Mouse (Mus musculus) cerebellum, postnatal 36 days (tissue): Measurements from ENCODE around the gene Armc12.

Experiments used
- DNase-seq, 2 experiments: peaks; one replicate each; pipeline ENCODE4 v3.0.0; 2021 to 2022; ENCODE audit warnings: mixed read lengths in 2 of 2

Gene Armc12

GRCm38 (mm10) chr17:28530506-28530905, at the start of gene Armc12:
TSS of gene Armc12 (plus strand) at chr17:28530806.
- no peak for DNase-seq

- peak in 1 of 2 experiments; percentile 49 for DNase-seq
Observed at GRCm38 (mm10) chr17:28484704-28485445, 45.7 kb upstream of the Armc12 start.

GRCm38 (mm10) chr17:28485446-28485948, 45.1 kb upstream of the Armc12 start:
- DNase-seq: peak in 1 of 2 experiments; percentile 46

DNA sequence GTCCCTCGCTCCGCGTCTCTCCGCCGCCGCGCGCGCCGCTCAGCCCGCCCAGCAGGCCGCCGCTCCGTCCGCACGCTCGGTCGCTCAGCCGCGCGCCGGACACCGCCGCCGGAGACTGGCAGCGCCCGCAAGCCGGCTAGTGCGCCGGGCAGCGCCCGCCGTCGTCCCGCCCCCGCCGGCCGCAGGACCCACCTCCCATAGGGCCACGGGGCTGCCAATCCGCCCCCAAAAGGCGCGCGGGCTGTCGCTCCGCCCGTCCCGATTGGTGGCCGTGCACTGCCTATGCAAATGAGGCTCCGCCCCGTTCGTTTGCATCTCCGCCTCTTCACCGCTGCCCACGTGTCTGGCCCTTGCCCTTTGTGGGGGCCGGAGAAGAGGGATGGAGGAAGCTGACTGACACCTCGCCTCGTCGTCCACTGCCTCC, 44.6 kb upstream of the Armc12 start:
- DNase-seq: peak; percentile 98

DNA sequence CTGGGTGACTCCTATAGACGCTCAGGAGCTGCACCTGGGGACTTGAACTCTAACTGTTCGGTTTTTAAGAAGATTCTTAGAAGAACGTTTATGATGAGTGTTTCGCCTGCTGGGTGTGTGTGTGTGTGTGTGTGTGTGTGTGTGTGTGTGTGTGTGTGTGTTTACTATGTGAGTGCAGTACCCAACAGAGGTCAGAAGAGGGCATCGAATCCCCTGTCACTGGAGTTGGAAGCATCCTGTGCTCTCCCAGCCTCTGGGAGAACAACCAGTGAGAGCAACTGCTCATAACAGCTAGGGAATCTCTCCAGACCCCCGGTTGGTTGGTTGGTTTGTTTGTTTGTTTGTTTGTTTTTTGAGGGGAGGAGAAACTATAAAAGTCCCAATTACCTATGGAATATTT, 43.9 kb upstream of the Armc12 start:
- DNase-seq: peak in 1 of 2 experiments; percentile 12

GRCm38 (mm10) chr17:28487584-28488257, 42.9 kb upstream of the Armc12 start:
- no peak for DNase-seq

DNA sequence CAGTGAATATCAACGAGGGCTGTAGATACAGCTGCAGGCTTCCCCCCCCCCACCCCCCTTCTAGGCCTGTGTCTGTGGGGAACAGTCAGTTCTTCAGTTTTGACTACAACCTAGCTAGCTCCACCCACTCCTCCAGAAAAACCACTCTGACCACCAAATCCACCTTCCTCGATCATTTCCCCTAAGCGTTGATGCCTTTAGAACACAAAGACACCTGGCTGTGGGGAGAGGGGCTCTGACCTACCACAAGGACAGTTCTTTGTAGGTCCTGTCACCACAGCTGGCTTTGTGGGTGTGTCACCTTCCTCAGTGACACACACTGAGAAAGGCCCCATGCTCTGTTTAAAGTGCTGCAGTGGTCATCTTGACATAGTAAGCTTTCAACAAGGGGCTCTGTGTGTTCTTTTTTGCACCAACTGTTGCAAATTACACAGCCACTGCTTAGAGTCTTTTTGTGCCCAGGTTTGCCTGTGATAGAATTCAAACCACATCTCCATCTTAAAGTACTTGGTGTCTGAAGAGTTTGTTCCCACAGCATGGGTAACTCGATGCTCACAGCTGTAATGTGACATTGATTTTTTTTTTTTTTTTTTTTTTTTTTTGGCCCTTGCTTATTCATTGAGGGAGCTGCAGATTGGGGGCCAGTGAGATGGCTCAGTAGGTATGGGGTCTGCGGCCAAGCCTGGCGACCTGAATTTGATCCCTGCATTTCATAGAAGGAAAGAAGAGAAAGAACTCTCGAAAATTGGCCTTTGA, 42.2 kb upstream of the Armc12 start:
- DNase-seq: no peak

GRCm38 (mm10) chr17:28491035-28491770, 39.4 kb upstream of the Armc12 start:
- no peak for DNase-seq

GRCm38 (mm10) chr17:28495832-28496231, 34.8 kb upstream of the Armc12 start:
- no peak for DNase-seq

GRCm38 (mm10) chr17:28499190-28499589, 31.4 kb upstream of the Armc12 start:
- no peak for DNase-seq

GRCm38 (mm10) chr17:28500465-28500864, 30.1 kb upstream of the Armc12 start:
- DNase-seq: no peak

GRCm38 (mm10) chr17:28502196-28502821, 28.3 kb upstream of the Armc12 start:
- no peak for DNase-seq

DNA sequence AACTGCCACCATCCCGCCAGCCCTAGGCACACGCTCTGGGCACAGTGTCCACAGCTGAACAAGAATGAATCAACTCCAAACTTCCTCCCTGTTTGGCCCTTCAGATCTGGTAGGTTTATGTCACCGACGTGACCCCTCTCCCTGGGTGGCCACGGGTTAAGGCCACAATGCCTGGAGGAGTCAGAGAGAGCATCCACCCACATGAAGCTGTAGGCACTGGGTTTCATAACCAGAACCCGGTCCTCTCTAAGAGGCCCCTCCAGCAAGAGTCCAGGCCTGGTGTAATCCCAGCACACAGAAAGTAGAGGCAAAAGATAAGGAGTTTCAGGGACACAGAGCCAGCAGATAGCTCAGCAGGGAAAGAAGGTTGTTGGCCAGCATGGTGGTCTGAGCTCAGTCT, 26.4 kb upstream of the Armc12 start:
- DNase-seq: no peak

DNA sequence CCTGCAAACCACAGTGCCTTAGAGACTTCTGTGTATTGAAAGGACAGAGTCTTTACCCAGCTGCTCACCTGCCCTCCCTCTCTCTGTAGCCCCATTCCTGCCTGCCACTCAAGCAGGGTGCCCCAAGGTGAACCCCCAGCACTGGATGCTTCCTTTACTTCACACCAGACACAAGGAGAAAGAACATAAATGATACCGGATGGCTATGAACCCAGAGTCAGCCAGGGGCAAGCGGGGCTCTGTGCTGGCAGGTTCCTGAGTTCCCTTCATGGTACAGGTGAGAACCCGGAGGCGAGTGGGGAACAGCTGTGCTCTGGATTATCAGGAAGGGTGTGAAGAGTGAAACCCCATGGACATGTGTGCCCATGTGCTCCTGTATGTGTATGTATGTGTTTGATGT, 25.0 kb upstream of the Armc12 start:
- DNase-seq: no peak

- no peak for DNase-seq
Observed at GRCm38 (mm10) chr17:28506895-28507294, 23.7 kb upstream of the Armc12 start.

- no peak for DNase-seq
Observed at GRCm38 (mm10) chr17:28507496-28507895, 23.1 kb upstream of the Armc12 start.

- DNase-seq: no peak
Observed at GRCm38 (mm10) chr17:28510445-28511342, 19.9 kb upstream of the Armc12 start.

- DNase-seq: no peak
Observed at GRCm38 (mm10) chr17:28511616-28512541, 18.7 kb upstream of the Armc12 start.

DNA sequence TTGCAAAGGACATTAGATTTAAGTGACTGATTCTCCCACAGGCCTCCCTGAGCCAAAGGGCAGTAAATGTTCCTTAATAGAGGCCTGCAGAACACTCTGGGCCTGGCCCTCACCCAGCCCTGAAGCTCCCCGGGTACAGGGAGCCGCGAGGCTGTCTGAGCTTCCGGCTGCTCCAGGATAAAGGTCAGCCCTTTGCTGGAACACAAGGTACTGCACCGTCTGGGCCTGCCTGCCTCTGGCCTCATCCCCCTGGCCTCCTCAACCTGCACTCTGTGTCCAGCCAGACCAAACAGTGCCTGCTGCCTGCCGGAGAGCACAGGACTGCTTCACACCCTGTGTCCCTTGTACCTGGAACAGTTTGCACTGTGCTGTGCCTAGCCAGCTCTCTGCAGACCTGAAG, 17.9 kb upstream of the Armc12 start:
- DNase-seq: no peak

GRCm38 (mm10) chr17:28513337-28513736, 17.3 kb upstream of the Armc12 start:
- no peak for DNase-seq
